Mouse (Mus musculus): Measurements from ENCODE around the gene Rhag.

Gene Rhag

DNA sequence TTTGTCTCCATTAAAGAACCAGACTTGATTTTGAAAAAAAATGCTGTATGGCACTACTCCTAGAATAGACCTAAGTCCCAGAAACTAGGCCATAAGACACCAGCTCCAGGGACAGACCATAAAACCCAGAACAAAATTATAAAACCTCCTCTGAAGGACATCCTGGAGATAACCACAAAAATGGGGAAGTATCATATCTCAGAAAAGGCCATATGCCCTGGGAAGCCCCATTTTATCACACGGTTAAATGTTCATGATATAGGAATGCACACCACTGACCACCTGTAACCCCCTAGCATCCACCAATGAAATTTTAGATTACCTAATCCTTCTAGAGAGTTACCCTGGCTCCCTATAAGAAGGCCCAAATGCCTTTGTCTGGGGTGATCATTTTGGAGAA is 64.6 kb downstream of the Rhag start:
- no peak for DNase-seq

DNA sequence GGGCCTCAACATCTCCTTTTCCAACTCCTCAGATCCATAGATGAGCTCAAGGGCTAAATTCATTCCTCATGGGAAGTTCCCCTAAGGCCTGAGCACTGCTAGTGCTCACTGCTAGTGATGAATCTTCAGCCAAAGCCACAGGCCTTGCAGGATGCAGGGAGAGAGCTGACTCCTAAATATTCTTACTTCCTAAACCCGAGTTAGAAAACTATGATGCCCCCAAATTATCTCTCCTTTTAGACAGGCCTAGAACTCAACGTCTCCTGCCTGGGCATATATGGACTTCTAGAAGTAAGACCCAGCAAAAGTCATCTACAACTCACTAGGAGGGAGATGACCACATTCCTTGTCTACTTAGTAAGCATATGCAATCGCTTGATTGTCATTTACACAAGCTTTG is 66.8 kb downstream of the Rhag start:
- DNase-seq, result no peak

- no peak for DNase-seq
Measured at GRCm38 (mm10) chr17:40879528-40879923, 68.6 kb downstream of the Rhag start.

DNA sequence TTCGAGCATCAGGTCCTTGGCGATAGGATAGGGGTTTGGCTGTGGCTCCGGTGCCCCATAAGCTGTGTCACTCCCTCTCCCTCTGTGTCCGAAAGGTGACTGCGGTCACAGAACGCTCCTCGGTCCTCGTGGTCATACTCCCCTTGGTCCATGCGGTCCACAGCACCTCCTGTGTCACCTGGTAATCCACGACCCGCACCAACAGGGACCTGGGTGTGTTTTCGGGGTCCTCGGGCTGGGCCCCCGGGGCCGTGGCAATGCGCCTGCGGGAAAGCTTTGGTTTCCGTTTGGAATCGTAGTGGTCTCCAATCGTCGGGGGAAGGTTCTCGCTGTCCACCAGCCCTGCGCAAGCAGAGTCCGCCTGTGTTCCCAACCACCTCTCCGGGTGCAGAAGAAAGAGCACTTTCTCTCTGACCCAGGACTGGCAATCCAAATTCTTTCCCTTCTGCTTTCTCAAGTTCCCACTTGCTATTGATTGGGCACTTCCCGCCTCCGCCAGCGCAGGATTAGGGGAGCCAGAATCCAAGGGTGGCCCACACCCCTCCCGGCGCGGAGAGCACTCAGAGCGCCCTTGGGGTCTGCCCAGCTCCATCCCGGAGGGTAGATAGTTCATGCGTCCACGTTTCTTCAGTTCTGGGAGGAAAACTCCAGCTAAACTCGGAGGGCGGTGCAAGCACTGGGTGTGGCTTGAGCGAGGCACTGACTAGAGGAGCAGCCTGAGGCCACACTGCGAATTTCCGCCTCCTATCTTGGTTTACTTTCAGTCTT is 69.2 kb downstream of the Rhag start, which contains the start of gene 9130008F23Rik:
TSS of gene 9130008F23Rik (minus strand) at position 636 of the 768 bp plus-strand sequence.
- peak; percentile 39 to 47 for DNase-seq

DNA sequence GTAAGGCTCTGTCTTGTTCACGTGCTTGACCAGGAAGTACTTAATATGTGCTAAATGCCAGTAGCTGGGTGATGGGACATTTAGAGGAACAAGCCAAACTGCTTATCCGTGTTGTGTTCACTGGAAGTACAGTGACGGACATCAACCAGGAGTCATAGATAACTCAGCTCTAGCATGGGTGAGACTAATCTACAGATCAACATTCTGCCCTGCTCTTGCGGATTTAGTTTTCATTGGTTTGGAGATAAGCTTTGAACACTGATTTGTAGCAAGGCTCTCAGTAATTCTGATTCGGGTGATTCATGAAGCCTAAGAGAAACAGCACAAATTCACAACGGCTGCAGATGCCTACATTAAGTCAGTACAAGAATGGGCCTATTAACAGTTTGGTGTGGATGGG is 71.2 kb downstream of the Rhag start:
- DNase-seq, result no peak

DNA sequence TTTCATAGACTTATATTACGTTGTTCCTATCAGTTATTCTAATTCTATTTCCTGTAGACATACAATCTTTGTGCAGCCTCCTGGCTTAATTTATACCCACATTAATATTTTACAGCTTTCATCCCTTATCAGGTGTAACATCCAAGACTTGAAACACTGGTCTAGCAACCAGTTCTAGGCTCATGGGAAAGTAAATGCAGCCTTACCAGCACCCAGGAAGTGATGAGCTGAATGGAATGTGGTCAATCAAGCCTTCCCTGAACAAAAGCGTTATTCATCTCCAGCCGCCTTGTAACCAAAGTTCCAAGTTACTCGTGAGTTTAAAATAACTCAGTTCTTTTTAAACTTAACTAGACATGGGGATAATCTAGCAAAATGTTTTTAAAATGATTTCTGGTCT is 74.2 kb downstream of the Rhag start:
- no peak for DNase-seq

DNA sequence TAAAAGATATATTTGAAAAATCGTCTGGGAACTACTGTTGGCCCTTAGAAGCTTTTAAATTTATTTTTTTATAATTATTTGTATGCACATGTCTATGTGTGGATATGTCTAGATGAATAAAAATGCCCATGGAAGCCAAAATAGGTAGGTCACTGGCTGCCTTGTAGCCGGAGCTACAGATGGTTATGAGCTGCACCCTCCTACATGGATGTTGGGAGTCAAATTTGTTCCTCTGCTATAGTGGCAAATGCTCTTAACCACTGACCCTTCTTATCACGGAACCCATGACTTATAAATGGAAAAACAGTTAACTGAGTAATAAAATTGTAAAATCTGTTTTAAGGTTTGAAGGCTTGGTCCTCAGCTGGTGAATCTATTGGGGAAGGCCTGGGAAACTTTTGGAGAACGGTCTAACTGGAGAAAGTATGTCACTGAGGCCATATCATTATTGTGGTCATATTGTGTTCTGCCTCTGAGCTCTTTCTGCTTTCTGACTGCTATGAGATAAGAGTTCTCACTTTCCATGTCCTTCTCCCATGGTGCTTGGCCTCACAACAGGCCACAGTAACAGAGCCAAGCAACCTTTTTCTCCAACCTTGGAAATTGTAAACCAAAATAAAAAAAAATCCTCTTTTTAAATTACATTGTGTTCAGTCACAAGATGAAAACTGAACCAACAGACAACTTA is 77.1 kb downstream of the Rhag start:
- no peak for DNase-seq

All from cerebellum, postnatal 10 days (tissue).